Mouse (Mus musculus): Measurements from ENCODE around the gene Pde4b.

Gene Pde4b

GRCm38 (mm10) chr4:102507344-102507743 is 420.0 kb downstream of the Pde4b start:
- DNase-seq (ENCODE audit: inconsistent ontology term): no peak

GRCm38 (mm10) chr4:102507753-102508152 is 420.4 kb downstream of the Pde4b start:
- no peak for DNase-seq (ENCODE audit: inconsistent ontology term)

- no peak for DNase-seq (ENCODE audit: inconsistent ontology term)
These were observed 422.7 kb downstream of the Pde4b start for GRCm38 (mm10) chr4:102510061-102510460.

- DNase-seq (ENCODE audit: inconsistent ontology term): peak; percentile 92
These were observed 423.6 kb downstream of the Pde4b start for GRCm38 (mm10) chr4:102510939-102511391.

GRCm38 (mm10) chr4:102511511-102511910 is 424.2 kb downstream of the Pde4b start:
- no peak for DNase-seq (ENCODE audit: inconsistent ontology term)

- DNase-seq (ENCODE audit: inconsistent ontology term): no peak
These were observed 425.6 kb downstream of the Pde4b start for GRCm38 (mm10) chr4:102512940-102513339.

- no peak for DNase-seq (ENCODE audit: inconsistent ontology term)
These were observed 426.2 kb downstream of the Pde4b start for GRCm38 (mm10) chr4:102513514-102513913.

GRCm38 (mm10) chr4:102514972-102515835 is 427.9 kb downstream of the Pde4b start:
- DNase-seq (ENCODE audit: inconsistent ontology term): no peak

- no peak for DNase-seq (ENCODE audit: inconsistent ontology term)
These were observed 429.1 kb downstream of the Pde4b start for GRCm38 (mm10) chr4:102516395-102516794.

- no peak for DNase-seq (ENCODE audit: inconsistent ontology term)
These were observed 429.8 kb downstream of the Pde4b start for GRCm38 (mm10) chr4:102516982-102517630.

- no peak for DNase-seq (ENCODE audit: inconsistent ontology term)
These were observed 430.3 kb downstream of the Pde4b start for GRCm38 (mm10) chr4:102517653-102518052.

- DNase-seq (ENCODE audit: inconsistent ontology term): no peak
These were observed 431.0 kb downstream of the Pde4b start for GRCm38 (mm10) chr4:102518341-102518740.

- DNase-seq (ENCODE audit: inconsistent ontology term): no peak
These were observed 433.4 kb downstream of the Pde4b start for GRCm38 (mm10) chr4:102520669-102521261.

- DNase-seq (ENCODE audit: inconsistent ontology term): peak; percentile 59
These were observed 434.1 kb downstream of the Pde4b start for GRCm38 (mm10) chr4:102521434-102521833.

- no peak for DNase-seq (ENCODE audit: inconsistent ontology term)
These were observed 440.0 kb downstream of the Pde4b start for GRCm38 (mm10) chr4:102527361-102527760.

GRCm38 (mm10) chr4:102530797-102531196 is 443.5 kb downstream of the Pde4b start:
- DNase-seq (ENCODE audit: inconsistent ontology term): no peak

- DNase-seq (ENCODE audit: inconsistent ontology term): no peak
These were observed 444.4 kb downstream of the Pde4b start for GRCm38 (mm10) chr4:102531729-102532128.

- DNase-seq (ENCODE audit: inconsistent ontology term): peak; percentile 85
These were observed 446.1 kb downstream of the Pde4b start for GRCm38 (mm10) chr4:102533183-102534048.

- DNase-seq (ENCODE audit: inconsistent ontology term): peak; percentile 72
These were observed 446.8 kb downstream of the Pde4b start for GRCm38 (mm10) chr4:102534049-102534730.

- DNase-seq (ENCODE audit: inconsistent ontology term): no peak
These were observed 448.5 kb downstream of the Pde4b start for GRCm38 (mm10) chr4:102535886-102536285.

- no peak for DNase-seq (ENCODE audit: inconsistent ontology term)
These were observed 450.9 kb downstream of the Pde4b start for GRCm38 (mm10) chr4:102538266-102538665.

Measured in Muller cell, postnatal 12 days (primary cell).